Mouse (Mus musculus): ENCODE data around the gene 1700020L24Rik.
A peak's percentile ranks its signal among the peaks of the same experiment; 100 is the strongest.

DNA sequence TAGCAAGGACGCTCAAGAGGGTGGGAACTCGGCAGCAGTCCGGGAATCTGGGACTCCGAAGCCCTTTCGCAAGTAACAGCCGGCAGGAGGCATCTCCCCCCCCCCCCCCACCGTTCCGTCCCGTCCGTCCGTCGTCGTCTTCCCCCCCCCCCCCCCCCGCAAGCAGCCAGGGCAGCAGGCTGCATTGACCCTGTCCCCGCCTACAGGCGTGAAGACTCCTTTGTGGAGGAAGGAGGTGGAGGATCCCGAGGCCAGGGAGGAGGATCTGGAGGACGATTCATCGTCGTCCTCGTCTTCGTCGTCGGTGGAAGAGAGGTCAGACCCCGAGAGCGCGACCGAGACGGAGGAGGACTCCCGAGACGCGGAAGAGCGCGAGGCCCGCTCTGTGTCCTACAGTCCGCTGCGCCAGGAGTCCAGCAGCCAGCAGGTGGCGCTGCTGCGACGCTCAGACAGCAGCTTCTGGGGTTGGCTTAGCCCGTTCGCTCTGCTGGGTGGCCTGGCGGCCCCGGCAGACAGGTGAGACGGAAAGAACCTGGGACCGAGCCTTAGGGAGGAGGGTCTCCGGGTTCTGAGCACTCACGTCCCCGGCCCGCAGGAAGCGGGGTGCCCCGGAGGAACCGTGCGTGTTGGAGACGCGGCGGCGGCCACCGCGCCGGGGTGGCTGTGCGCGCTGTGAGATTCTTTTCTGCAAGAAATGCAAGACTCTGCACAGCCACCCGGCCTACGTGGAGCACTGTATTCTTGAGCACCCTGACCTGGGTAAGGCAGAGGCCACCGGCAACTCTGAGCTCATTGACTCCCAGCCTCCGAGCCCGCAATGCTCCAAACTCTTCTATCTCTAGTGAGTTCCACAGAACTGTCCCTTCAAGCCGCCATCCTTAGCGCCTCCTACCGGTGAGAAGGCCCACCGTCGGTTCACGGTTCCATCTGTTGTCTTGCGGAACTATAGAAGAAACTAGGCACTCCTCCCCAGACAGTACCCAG lies 2.9 kb downstream of the 1700020L24Rik start:
- peak; percentile 99 for TF ChIP-seq CTCF (IDR thresholded peaks at IDR 0.05; ENCODE audit: low read depth)
- no peak for TF ChIP-seq EP300 (IDR thresholded peaks at IDR 0.05; ENCODE audit: low read depth)

Data from liver, embryonic 14.5 days (tissue).